Mouse (Mus musculus): ENCODE results near the gene Fam117a. TPM values are rescaled to one million over a fixed set of nuclear protein-coding genes. Genes with fewer than 3 reads are reported as not detected.

Gene Fam117a
- polyA plus RNA-seq, 1 experiment from 2014 or later, result 2.5 TPM

DNA sequence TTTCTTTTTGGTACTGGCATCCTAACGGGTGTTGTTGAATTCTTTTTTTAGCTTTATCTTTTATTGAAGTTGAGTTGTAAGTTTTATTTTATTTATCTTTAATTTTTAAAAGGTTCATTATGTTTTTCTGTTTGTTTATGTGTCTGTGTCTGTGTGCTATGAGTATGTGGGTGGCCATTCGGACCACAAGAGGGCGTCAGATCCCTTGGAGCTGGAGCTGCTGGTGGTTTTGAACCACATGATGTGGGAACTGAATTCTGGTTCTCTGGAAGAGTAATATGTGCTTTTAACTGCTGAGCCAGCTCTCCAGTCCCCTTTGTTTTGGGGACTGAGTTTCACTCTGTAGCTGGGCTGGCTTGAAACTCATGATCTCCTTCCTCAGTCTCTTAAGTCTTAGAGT, 86.7 kb downstream of the Fam117a start:
- H3K4me3 ChIP-seq (replicated peaks; ENCODE audit: low read depth, low read length), result no peak overlapping the region
- ATAC-seq (ENCODE audit: low FRiP score, low TSS enrichment) (no peak), DNase-seq (no peak)
- 0 out of 2 replicates have a peak, but pooled peaks cover 3% of the 10 kb centered on the region for H3K36me3 ChIP-seq (ENCODE audit: control insufficient read depth, insufficient read depth, low read length)
- WGBS, result 89% methylated on average over 3 of the region's 3 CpGs
- H3K9ac ChIP-seq (replicated peaks; ENCODE audit: low read length), result no peak overlapping the region
- no peaks in the 10 kb centered on the region for H3K27me3 ChIP-seq (ENCODE audit: control insufficient read depth, insufficient read depth, low read length)
- no peak overlapping the region for H3K27ac ChIP-seq (replicated peaks; ENCODE audit: low read depth, low read length)
- no peak overlapping the region for H3K4me2 ChIP-seq (ENCODE audit: low read length)
- no peaks in the 10 kb centered on the region for H3K4me1 ChIP-seq (ENCODE audit: control insufficient read depth, insufficient read depth, low read length)
- no peaks in the 10 kb centered on the region for H3K9me3 ChIP-seq (ENCODE audit: control insufficient read depth, low read length)

DNA sequence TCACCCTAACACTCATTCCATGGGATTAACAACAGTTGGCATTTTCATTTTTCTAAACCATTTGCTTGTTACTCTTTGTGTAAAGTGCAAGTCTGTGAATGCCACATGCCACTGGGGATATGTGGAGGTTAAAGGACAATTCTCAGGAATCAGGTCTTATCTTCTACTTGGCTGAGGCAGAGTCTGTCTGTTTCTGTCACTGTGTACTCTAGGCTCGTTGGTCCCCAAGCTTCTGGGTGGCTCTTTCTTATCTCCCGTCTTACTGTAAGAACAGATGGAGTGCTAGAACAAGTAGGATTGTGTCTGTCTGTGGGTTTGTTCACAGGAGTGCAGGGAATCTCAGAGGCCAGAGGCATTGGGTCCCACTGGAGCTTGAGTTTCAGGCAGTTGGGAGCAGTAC, 94.5 kb downstream of the Fam117a start:
- no peaks in the 10 kb centered on the region for H3K27me3 ChIP-seq (ENCODE audit: control insufficient read depth, insufficient read depth, low read length)
- no peaks in the 10 kb centered on the region for H3K9me3 ChIP-seq (ENCODE audit: control insufficient read depth, low read length)
- no peak overlapping the region for H3K4me2 ChIP-seq (ENCODE audit: low read length)
- no peak overlapping the region for H3K9ac ChIP-seq (replicated peaks; ENCODE audit: low read length)
- no peak overlapping the region for H3K4me3 ChIP-seq (replicated peaks; ENCODE audit: low read depth, low read length)
- no peak for ATAC-seq (ENCODE audit: low FRiP score, low TSS enrichment)
- no peaks in the 10 kb centered on the region for H3K36me3 ChIP-seq (ENCODE audit: control insufficient read depth, insufficient read depth, low read length)
- H3K4me1 ChIP-seq (ENCODE audit: control insufficient read depth, insufficient read depth, low read length), result no peaks in the 10 kb centered on the region
- H3K27ac ChIP-seq (replicated peaks; ENCODE audit: low read depth, low read length), result no peak overlapping the region
- 83% methylated on average over 2 of the region's 2 CpGs for whole genome bisulfite sequencing
- no peak for DNase-seq

Other genes starting within 250 kb of the Fam117a start
- 0.13 and 0.38 TPM in 2 replicates for gene Dlx3, start 216.9 kb upstream of the Fam117a start, polyA plus RNA-seq (2014; fragmentation: Nextera tagmentation; extraction: Ambion mirVana)
- gene Dlx4, start 190.8 kb upstream of the Fam117a start, polyA plus RNA-seq (2014; fragmentation: Nextera tagmentation; extraction: Ambion mirVana), result 0.12 TPM in 1 of 2 replicates, not detected in the other
- gene Tac4, start 75.5 kb upstream of the Fam117a start, polyA plus RNA-seq (2014; fragmentation: Nextera tagmentation; extraction: Ambion mirVana), result not detected in 2 replicates
- 56.6 and 65.2 TPM in 2 replicates for gene Kat7, start 26.8 kb upstream of the Fam117a start, polyA plus RNA-seq (2014; fragmentation: Nextera tagmentation; extraction: Ambion mirVana)
- 158 and 167 TPM in 2 replicates for gene Slc35b1, start 47.7 kb downstream of the Fam117a start, polyA plus RNA-seq (2014; fragmentation: Nextera tagmentation; extraction: Ambion mirVana)
- 138 and 161 TPM in 2 replicates for gene Spop, start 77.1 kb downstream of the Fam117a start, polyA plus RNA-seq (2014; fragmentation: Nextera tagmentation; extraction: Ambion mirVana)
- 1.9 and 4.6 TPM in 2 replicates for gene Nxph3, start 177.6 kb downstream of the Fam117a start, polyA plus RNA-seq (2014; fragmentation: Nextera tagmentation; extraction: Ambion mirVana)

All from midbrain, embryonic 14.5 days (tissue).